Mouse (Mus musculus) MEL (cell line): ENCODE measurements around the gene Prpsap1. TPM values are rescaled to one million over a fixed set of nuclear protein-coding genes. Genes with fewer than 3 reads are reported as not detected.

Experiments
- DNase-seq: peaks from one replicate; pipeline ENCODE4 v3.0.0; 2011; ENCODE audit warnings: low read depth, low spot score
- H3K27ac ChIP-seq: 2 replicates; pipeline ENCODE4 v1.5.1; 2012; ENCODE audit warnings: low read depth, mild to moderate bottlenecking, control low read depth, low read length, moderate library complexity; ENCODE audit not compliant: control insufficient read depth
- H3K27me3 ChIP-seq, 2 experiments: fragments of 150-350 bp in 1 of 2; sonication (generic) in 1 of 2; 2 replicates each; pipeline ENCODE4 v1.6.1; 2012; ENCODE audit warnings: low read length in 2 of 2, mild to moderate bottlenecking in 2 of 2, improper control_type of control experiment in 1 of 2, moderate library complexity in 1 of 2; ENCODE audit not compliant: insufficient read depth in 2 of 2, control insufficient read depth in 1 of 2
- H3K36me3 ChIP-seq, 2 experiments: 2 replicates each; pipeline ENCODE4 v1.6.1; 2012 to 2014; ENCODE audit warnings: low read length in 2 of 2, improper control_type of control experiment in 1 of 2, inconsistent platforms in 1 of 2, mild to moderate bottlenecking in 1 of 2; ENCODE audit not compliant: insufficient read depth in 2 of 2, control insufficient read depth in 1 of 2
- H3K4me1 ChIP-seq, 2 experiments: fragments of 150-350 bp in 1 of 2; sonication (generic) in 1 of 2; 2 replicates each; pipeline ENCODE4 v1.6.1; 2012; ENCODE audit warnings: low read length in 2 of 2, improper control_type of control experiment in 1 of 2, mild to moderate bottlenecking in 1 of 2; ENCODE audit not compliant: insufficient read depth in 2 of 2, control insufficient read depth in 1 of 2
- H3K4me3 ChIP-seq, 2 experiments: fragments of 150-350 bp in 1 of 2; sonication (generic) in 1 of 2; 2 replicates each; pipeline ENCODE4 v1.5.1; 2012; ENCODE audit warnings: low read depth in 2 of 2, low read length in 2 of 2, mild to moderate bottlenecking in 2 of 2, moderate library complexity in 2 of 2, control low read depth in 1 of 2, improper control_type of control experiment in 1 of 2; ENCODE audit not compliant: control insufficient read depth in 1 of 2, insufficient read depth in 1 of 2
- H3K79me2 ChIP-seq: 2 replicates; pipeline ENCODE4 v1.6.1; 2012; ENCODE audit warnings: mild to moderate bottlenecking, low read length, moderate library complexity; ENCODE audit not compliant: control insufficient read depth, poor library complexity, insufficient read depth
- H3K9ac ChIP-seq: 2 replicates; pipeline ENCODE4 v1.6.1; 2012; ENCODE audit warnings: low read depth, mild to moderate bottlenecking, control low read depth, low read length, moderate library complexity; ENCODE audit not compliant: control insufficient read depth, poor library complexity, severe bottlenecking
- H3K9me3 ChIP-seq: fragments of 150-350 bp; sonication (generic); replicated peaks from 2 replicates; pipeline ENCODE4 v1.6.1; 2012; ENCODE audit warnings: mild to moderate bottlenecking, low read length, improper control_type of control experiment, moderate library complexity; ENCODE audit not compliant: insufficient read depth
- CHD1 ChIP-seq: IDR thresholded peaks from 2 replicates; pipeline ENCODE4 v1.6.1; 2012; ENCODE audit warnings: low read depth, mild to moderate bottlenecking, inconsistent platforms, low read length, improper control_type of control experiment
- E2F4 ChIP-seq: IDR thresholded peaks from 2 replicates; pipeline ENCODE4 v1.6.1; 2011; ENCODE audit warnings: low read depth, low read length, improper control_type of control experiment, borderline replicate concordance
- ELF1 ChIP-seq: IDR thresholded peaks from 2 replicates; pipeline ENCODE4 v1.6.1; 2014; ENCODE audit warnings: low read depth, mild to moderate bottlenecking, inconsistent platforms, low read length, improper control_type of control experiment, moderate library complexity
- EP300 ChIP-seq, 2 experiments: IDR thresholded peaks; 2 replicates each; pipeline ENCODE4 v1.6.1; 2011; ENCODE audit warnings: improper control_type of control experiment in 2 of 2, low read length in 2 of 2, low read depth in 1 of 2, mild to moderate bottlenecking in 1 of 2
- ETS1 ChIP-seq: IDR thresholded peaks from 2 replicates; pipeline ENCODE4 v1.6.1; 2012; ENCODE audit warnings: low read depth, mild to moderate bottlenecking, inconsistent platforms, low read length, improper control_type of control experiment, moderate library complexity
- GABPA ChIP-seq: IDR thresholded peaks from 2 replicates; pipeline ENCODE4 v1.6.1; 2012; ENCODE audit warnings: low read depth, mild to moderate bottlenecking, inconsistent platforms, low read length, improper control_type of control experiment, moderate library complexity
- GATA1 ChIP-seq: IDR thresholded peaks from 2 replicates; pipeline ENCODE4 v1.6.1; 2011; ENCODE audit warnings: low read depth, low read length, improper control_type of control experiment
- JUND ChIP-seq: IDR thresholded peaks from 2 replicates; pipeline ENCODE4 v1.6.1; 2011; ENCODE audit warnings: low read depth, mild to moderate bottlenecking, improper control_type of control experiment, low read length
- KAT2A ChIP-seq: conservative IDR thresholded peaks from 2 replicates; pipeline ENCODE4 v1.6.1; 2012; ENCODE audit warnings: low read depth, low read length, improper control_type of control experiment, inconsistent platforms
- MAFK ChIP-seq: IDR thresholded peaks from 2 replicates; pipeline ENCODE4 v1.6.1; 2011; ENCODE audit warnings: low read depth, mild to moderate bottlenecking, low read length, improper control_type of control experiment, borderline replicate concordance
- MAX ChIP-seq: IDR thresholded peaks from 2 replicates; pipeline ENCODE4 v1.6.1; 2011; ENCODE audit warnings: low read length, improper control_type of control experiment
- MXI1 ChIP-seq: IDR thresholded peaks from 2 replicates; pipeline ENCODE4 v1.6.1; 2011; ENCODE audit warnings: mild to moderate bottlenecking, low read depth, low read length, improper control_type of control experiment
- MYB ChIP-seq: IDR thresholded peaks from 2 replicates; pipeline ENCODE4 v1.6.1; 2011; ENCODE audit warnings: mild to moderate bottlenecking, low read depth, low read length, improper control_type of control experiment
- NELFE ChIP-seq: IDR thresholded peaks from 2 replicates; pipeline ENCODE4 v1.6.1; 2011; ENCODE audit warnings: low read depth, low read length, improper control_type of control experiment
- POLR2A ChIP-seq, 2 experiments: IDR thresholded peaks; 2 replicates each; pipeline ENCODE4 v1.6.1; 2011 to 2012; ENCODE audit warnings: low read length in 2 of 2, mild to moderate bottlenecking in 2 of 2, control low read depth in 1 of 2, improper control_type of control experiment in 1 of 2, low read depth in 1 of 2, moderate library complexity in 1 of 2; ENCODE audit not compliant: control insufficient read depth in 1 of 2, insufficient read depth in 1 of 2, poor library complexity in 1 of 2
- POLR2AphosphoS2 ChIP-seq: IDR thresholded peaks from 2 replicates; pipeline ENCODE4 v1.6.1; 2011; ENCODE audit warnings: low read length, improper control_type of control experiment
- POLR2AphosphoS5 ChIP-seq: IDR thresholded peaks from 2 replicates; pipeline ENCODE4 v1.6.1; 2012; ENCODE audit warnings: low read depth, borderline replicate concordance, mild to moderate bottlenecking, inconsistent platforms, low read length, moderate library complexity, mixed read lengths
- RAD21 ChIP-seq: IDR thresholded peaks from 2 replicates; pipeline ENCODE4 v1.6.1; 2011; ENCODE audit warnings: mild to moderate bottlenecking, low read depth, low read length, improper control_type of control experiment
- RCOR1 ChIP-seq: IDR thresholded peaks from 2 replicates; pipeline ENCODE4 v1.6.1; 2012; ENCODE audit warnings: low read depth, mild to moderate bottlenecking, inconsistent platforms, low read length, improper control_type of control experiment
- SIN3A ChIP-seq: IDR thresholded peaks from 2 replicates; pipeline ENCODE4 v1.6.1; 2012; ENCODE audit warnings: low read length, improper control_type of control experiment, inconsistent platforms
- TCF12 ChIP-seq: IDR thresholded peaks from 2 replicates; pipeline ENCODE4 v1.6.1; 2014; ENCODE audit warnings: low read depth, mild to moderate bottlenecking, inconsistent platforms, low read length, improper control_type of control experiment, moderate library complexity
- USF2 ChIP-seq, 2 experiments: IDR thresholded peaks; 2 replicates each; pipeline ENCODE4 v1.6.1; 2011 to 2012; ENCODE audit warnings: improper control_type of control experiment in 2 of 2, low read length in 2 of 2, borderline replicate concordance in 1 of 2, inconsistent platforms in 1 of 2, low read depth in 1 of 2, mild to moderate bottlenecking in 1 of 2; ENCODE audit not compliant: insufficient read depth in 1 of 2
- ZC3H11A ChIP-seq: IDR thresholded peaks from 2 replicates; pipeline ENCODE4 v1.6.1; 2012; ENCODE audit warnings: low read depth, mild to moderate bottlenecking, inconsistent platforms, low read length, improper control_type of control experiment
- ZMIZ1 ChIP-seq: IDR thresholded peaks from 2 replicates; pipeline ENCODE4 v1.6.1; 2012; ENCODE audit warnings: low read depth, mild to moderate bottlenecking, inconsistent platforms, low read length, improper control_type of control experiment, moderate library complexity
- polyA plus RNA-seq, 2 experiments: library from polyadenylated mRNA; stranded (reverse) in 1 of 2; unstranded in 1 of 2; fragments of >175 nt in 1 of 2; fragments of >200 nt in 1 of 2; gene quantifications; 2 replicates each; pipeline versions ENCODE4 v1.2.1 to v1.2.4; 2012; ENCODE audit warnings: low replicate concordance in 2 of 2, low read depth in 1 of 2; ENCODE audit not compliant: insufficient read length in 2 of 2, insufficient read depth in 1 of 2, missing spikeins in 1 of 2
- total RNA-seq: library from RNA; depleted of rRNA; stranded (reverse); fragments of 300-350 nt; gene quantifications from 2 replicates; pipeline ENCODE4 v1.2.3, GENCODE M21; 2012

Prpsap1 gene
- total and polyA plus RNA-seq, 3 experiments: 112 to 155 TPM; not detected in 1

DNA sequence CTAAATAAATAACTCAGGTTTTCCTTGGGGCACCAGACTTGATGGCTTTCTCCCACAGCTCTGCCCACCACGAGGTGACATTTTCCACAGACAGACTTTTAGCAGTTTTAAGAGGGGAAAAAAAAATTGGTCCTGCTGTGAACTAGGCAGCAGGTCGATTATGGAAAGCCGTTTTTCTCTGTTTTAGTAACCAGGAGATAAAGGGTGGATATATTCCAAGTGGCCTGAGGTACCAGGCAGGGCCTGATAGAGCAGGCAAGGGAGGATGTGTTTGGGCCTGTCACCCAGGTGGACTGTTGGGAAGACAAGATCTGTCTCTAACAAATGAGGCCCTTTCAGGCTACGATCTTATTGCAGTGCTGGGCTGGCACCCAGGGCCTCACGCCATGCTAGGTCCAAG, 11.6 kb upstream of the Prpsap1 start (continued):
- TF ChIP-seq TCF12 (peak; percentile 86), EP300 (IDR thresholded peaks at IDR 0.05; ENCODE audit: low read depth in 1 of 2, low read length in 2 of 2) (peak; percentile 79 to 93), MXI1 (no peak), ETS1 (peak; percentile 53), MAFK (no peak), ELF1 (0 out of 2 replicates have a peak, but pooled peaks have one; percentile 11), POLR2A (IDR thresholded peaks at IDR 0.05; ENCODE audit: control insufficient read depth in 1 of 2, insufficient read depth in 1 of 2, low read depth in 1 of 2, low read length in 2 of 2, poor library complexity in 1 of 2) (0 out of 4 replicates have a peak, but pooled peaks of 1 of the 2 experiments have one; percentile 38), GATA1 (peak; percentile 46; the same call in 1 of the 2 replicates), JUND (no peak), MAX (no peak; the same call in 1 of the 2 replicates), GABPA (no peak), POLR2AphosphoS5 (no peak), MYB (peak; percentile 89)
- TF ChIP-seq, all 39 proteins: peak for 13

- TF ChIP-seq GATA1 (no peak), E2F4 (no peak), KAT2A (no peak), ELF1 (no peak), POLR2AphosphoS2 (no peak), MYB (no peak), CHD1 (no peak), USF2 (IDR thresholded peaks at IDR 0.05; ENCODE audit: borderline replicate concordance in 1 of 2, insufficient read depth in 1 of 2, low read depth in 1 of 2, low read length in 2 of 2) (no peak), RCOR1 (no peak), MAX (no peak), ZC3H11A (no peak), NELFE (no peak), ZMIZ1 (no peak), SIN3A (no peak), MAFK (no peak), RAD21 (no peak)
Observed at GRCm38 (mm10) chr11:116504516-116504915, 10.5 kb upstream of the Prpsap1 start.

More at GRCm38 (mm10) chr11:116504516-116504915, 10.5 kb upstream of the Prpsap1 start:
- Histone ChIP-seq H3K9ac (no peak overlapping the region), H3K4me3 (no peak overlapping the region), H3K9me3 (no peaks in the 10 kb centered on the region), H3K27ac (peak overlapping the region; percentile 64), H3K36me3 (peaks cover 0 to 26% of the 10 kb centered on the region in 2 experiments; a peak in 2 of 4 replicates), H3K79me2 (no peaks in the 10 kb centered on the region; the same call in 1 of the 2 replicates), H3K4me1 (peaks cover 23 to 40% of the 10 kb centered on the region in 2 experiments), H3K27me3 (no peaks in the 10 kb centered on the region)
- peak; percentile 30 for DNase-seq
